Mouse (Mus musculus) ovary, adult 18-20 months (tissue): ENCODE results near the gene Rab11fip3.
A peak's percentile ranks its signal among the peaks of the same experiment; 100 is the strongest.

Source experiments
- DNase-seq: peaks from one replicate; pipeline ENCODE4 v3.0.0; 2022; ENCODE audit warnings: low spot score, mixed read lengths

Gene Rab11fip3

DNA sequence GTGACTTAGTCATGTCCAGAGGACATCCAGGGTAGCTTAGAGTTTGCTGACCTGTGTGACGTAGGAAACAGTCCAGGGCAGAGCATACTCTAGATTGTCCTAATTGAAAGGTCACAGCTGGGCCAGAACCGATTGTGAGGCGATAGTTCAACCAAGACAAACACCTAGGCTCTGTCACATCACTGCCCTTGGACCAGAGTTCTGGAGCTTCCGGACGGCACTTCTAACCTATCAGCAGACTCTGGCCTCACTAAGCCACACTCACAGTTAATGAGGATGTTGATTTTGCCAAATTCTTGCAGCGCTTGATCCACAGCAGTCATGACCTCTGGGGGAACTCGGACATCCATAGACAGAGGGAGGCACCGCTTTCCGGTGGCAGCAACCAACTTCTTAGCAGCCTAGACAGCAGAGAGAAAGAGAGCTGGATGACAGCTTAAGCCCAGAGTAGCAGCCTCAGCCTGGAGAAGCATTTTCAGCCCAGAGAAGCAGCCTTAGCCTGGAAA, 17.8 kb upstream of the Rab11fip3 start:
- DNase-seq = no peak

- no peak for DNase-seq
Measured at GRCm38 (mm10) chr17:26080867-26081266, 11.5 kb upstream of the Rab11fip3 start.

- DNase-seq = no peak
Measured at GRCm38 (mm10) chr17:26078851-26079250, 9.5 kb upstream of the Rab11fip3 start.

- DNase-seq = no peak
Measured at GRCm38 (mm10) chr17:26075246-26075645, 5.9 kb upstream of the Rab11fip3 start.

- no peak for DNase-seq
Measured at GRCm38 (mm10) chr17:26070136-26070535, 781 bp upstream of the Rab11fip3 start.

DNA sequence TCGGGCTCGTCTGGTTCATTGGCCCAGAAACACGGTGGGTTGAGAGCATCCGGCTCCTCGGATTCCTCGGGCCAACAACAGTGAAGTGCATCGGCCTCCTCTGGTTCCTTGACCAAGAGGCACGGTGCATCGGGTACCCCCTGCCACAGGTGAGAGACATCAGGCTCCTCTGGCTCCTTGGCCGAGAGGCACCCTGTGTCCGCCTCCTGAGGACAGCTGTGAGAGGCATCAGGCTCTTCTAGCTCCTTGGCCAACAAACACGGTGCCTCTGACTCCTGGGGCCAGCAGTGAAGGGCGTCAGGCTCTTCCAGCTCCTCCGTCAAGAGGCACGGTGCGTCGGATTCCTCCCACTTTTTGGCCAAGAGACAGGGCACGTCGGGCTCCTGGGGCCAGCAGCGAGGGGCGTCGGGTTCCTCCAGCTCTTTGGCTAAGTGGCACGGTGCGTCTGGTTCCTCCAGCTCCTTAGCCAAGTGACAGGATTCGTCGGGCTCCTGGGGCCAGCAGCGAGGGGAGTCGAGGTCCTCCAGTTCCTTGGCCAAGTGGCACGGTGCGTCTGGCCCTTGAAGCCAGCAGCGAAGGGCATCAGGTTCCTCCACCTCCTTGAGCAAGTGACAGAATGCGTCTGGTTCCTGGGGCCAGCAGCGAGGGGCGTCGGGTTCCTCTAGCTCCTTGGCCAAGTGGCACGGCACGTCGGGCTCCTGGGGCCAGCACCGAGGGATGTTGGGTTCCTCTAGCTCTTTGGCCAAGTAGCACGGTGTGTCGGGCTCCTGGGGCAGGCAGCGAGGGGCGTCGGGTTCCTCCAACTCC, 1.1 kb downstream of the Rab11fip3 start:
- DNase-seq = no peak

DNA sequence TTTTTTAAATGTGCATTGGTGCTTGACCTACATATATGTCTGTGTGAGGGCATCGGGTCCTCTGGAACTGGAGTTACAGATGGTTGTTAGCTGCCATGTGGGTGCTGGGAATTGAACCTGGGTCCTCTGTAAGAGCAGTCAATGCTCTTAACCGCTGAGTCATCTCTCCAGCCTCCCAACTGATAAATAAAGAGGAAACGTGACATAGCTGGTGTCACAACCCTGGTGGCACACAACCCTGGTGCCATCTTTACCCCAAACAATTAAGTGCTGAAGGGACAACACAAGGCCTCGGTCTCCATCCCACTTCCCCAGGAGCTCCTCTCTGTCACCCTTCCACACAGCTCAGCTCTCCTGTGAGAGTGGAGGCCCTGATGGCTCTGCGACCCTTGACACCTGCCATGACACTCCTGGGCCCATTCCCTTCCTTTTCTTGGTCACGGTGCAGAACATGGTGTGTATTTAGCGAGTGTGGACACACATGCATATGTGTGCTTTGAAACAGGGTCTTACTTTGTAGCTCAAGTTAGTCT, 2.8 kb downstream of the Rab11fip3 start:
- no peak for DNase-seq

DNA sequence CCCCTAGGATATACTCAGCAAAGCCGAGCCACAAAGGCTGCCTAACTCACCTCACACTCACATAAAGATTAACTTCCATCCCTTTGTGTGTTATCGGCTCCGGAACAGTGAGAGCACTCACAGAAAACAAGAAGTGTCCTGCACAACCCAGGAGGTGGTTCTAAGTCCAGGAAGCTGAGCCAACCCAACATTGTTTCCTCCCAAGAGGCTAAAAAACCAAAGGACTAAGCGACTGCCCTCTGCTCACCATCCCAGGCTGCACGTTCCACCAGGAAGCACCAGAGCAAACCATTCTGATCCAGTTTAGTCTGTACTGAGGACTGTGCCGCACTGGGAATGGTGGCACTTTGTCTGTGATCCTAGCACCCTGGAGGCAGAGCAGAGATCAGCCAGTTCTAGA, 4.4 kb downstream of the Rab11fip3 start:
- no peak for DNase-seq

DNA sequence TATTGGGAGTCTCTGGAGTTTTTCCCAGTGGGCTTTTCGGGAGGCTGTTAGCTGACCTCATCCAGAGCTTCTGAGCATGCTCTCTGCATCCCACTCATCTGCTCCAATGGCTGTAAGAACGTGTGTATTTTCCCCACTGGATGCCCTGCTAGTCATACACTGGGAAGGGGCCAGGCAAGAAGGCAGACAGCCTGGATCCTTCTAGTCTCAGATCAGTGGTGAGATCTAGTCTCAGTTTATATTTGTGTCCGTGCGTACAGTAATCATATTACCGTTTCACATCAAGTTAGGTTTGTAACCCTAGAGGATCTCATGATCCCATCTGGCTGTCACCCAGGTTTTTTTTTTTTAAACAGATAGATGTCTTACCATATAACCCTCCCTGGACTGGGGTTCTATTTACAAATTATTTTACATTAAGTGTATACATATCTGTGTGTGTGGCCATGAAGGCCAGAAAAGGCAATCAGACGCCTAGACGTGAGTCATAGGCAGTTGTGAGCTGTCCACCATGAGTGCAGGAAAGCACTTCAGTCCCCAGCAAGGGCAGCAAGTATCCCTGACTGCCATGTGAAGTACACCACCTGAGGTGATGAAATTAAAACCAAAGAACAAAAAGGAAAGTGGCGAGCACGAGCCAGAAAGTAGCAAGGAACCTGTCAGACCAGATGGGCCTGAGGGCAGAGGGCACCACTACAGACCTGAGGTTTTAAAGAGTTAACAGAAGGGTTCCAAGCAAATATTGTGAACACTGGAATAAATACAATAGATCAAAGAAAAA, 11.4 kb downstream of the Rab11fip3 start:
- DNase-seq = no peak

DNA sequence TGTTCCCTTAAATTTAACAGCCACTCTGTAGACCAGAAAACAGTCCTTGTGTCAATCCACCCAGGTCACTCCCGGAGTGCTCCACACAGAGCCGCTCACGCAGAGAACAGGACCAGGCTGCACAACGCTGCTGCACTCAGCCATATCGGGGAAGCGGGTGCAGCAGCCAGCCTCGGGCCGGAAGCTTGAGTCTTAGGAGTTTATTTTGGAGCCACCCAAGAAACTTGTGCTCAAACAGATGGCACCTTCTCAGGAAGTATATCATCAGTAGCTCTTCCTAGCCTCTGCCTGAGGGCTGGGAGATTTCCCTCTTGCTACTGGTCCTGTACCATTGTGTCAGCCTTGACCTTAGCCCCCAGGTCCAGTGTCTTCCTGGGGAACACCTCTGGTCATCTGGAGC, 12.1 kb downstream of the Rab11fip3 start:
- no peak for DNase-seq

DNA sequence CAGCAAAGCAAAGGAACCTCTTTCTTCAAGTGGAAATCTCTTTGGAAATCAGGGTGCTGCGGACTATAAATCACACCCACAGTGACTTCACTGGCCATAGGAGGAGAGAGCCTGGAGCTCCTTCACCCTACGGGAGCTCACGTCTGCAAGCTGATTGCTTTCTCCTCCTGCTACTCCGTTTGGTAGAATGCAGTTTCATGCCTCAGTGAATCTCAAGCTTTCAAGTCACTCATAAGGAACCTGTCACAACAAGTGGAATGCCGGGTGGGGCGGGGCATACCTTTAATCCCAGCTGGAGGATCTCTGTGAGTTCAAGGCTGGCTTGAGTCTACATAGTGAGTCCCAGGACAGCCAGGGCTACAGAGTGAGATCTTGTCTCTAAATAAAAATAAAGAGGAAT, 14.2 kb downstream of the Rab11fip3 start:
- no peak for DNase-seq

DNA sequence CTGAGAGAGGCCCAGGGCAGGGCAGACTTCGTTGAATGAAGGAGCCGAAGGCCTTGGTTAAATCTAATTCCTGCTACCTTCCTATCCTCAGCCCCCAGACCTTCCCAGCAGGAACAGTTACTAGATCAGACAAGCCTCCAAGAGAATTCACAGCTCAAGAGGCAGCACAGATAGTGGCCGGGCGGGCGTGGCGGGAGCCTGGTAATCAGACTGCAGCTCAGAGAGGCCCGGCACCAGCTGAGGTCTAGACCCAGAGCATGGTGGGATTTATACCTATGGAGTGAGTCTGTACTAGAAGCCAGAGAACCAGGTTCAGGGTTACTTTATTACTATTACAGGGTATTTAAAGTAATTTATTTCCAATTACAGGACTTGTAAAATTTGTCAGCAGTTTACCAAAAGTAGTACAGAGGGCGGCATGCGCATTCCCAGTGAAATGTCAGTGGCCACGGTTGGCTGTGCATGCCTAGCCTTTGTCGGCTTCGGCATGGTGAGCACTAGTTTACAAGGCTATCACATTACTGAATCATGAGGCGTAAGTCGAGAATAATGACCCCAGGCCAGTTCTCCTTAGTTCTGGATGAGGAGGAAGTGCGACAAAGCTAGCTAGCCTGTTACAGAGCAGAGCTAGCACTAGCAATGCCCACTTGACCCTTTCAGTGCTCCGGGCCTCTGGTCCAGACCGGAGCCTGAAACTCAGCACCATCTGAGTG, 15.1 kb downstream of the Rab11fip3 start:
- no peak for DNase-seq

DNA sequence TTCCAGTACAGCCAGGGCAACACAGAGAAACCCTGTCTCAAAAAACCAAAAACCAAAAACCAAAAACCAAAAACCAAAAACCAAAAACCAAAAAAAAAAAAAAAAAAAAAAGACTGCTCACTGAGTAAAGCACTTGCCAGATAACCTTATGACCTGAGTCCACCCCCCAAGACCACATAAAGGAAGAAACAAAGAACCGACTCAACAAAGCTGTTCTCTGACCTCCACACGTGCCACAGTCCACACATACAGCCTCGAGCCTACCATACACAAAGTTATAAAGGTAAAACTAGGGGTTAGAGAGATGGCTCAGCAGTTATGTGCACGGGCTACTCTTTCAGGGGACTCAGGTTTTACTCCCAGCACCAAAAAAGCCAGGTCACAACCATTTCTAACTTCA, 16.6 kb downstream of the Rab11fip3 start:
- DNase-seq = no peak

DNA sequence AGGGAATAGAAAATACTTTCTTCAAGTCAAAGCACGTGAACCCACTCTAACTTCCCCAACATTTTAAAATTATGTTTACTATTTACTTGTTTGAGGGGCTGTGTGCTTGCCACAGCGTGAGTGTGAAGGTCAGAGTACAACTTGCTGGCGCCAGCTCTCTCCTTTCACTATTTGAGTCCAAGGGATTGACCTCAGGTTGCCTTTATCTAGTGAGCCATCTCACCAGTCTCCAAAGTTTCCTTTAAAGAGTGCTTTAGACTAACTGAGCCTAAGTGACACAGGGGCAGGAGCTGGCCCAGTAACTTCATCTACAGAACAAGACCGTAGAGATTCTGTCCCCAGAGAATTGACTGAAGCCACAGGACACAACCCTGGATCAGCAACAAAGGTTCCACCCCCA, 17.3 kb downstream of the Rab11fip3 start:
- no peak for DNase-seq

- DNase-seq = no peak
Measured at GRCm38 (mm10) chr17:26048118-26048517, 21.2 kb downstream of the Rab11fip3 start.

- DNase-seq = no peak
Measured at GRCm38 (mm10) chr17:26046253-26046997, 22.9 kb downstream of the Rab11fip3 start.

GRCm38 (mm10) chr17:26045285-26045684, 24.1 kb downstream of the Rab11fip3 start:
- no peak for DNase-seq

DNA sequence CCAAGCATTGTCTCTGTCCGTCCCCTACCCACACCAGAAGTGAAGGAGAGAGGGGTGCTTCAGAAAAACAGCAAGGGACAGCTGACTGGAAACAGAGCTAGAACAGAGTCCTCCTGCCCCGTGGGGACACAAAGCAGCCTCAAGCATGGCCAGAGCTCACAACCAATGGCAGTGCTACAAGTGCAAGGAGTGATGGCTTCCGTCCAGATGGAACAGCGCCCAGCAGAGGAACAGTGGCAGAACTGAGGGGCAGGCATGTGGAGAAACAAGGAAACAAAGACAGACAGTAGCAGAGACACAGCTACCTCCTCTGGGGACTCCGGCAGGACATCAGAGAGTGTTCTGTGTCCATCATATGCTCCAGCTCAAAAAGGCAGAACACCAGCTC, 26.1 kb downstream of the Rab11fip3 start:
- peak; percentile 22 for DNase-seq

GRCm38 (mm10) chr17:26042599-26043248, 26.6 kb downstream of the Rab11fip3 start:
- no peak for DNase-seq

GRCm38 (mm10) chr17:26041111-26041802, 28.1 kb downstream of the Rab11fip3 start:
- DNase-seq = no peak
